Mouse (Mus musculus) right cerebral cortex, postnatal 25 days (tissue): ENCODE data around the gene Rock2.

Experiments
- DNase-seq: peaks from one replicate; pipeline ENCODE4 v3.0.0; 2022

Gene Rock2

GRCm38 (mm10) chr12:16894396-16895220, at the start of gene Rock2:
Gene Rock2, plus strand, starts transcription at chr12:16894895.
- peak; percentile 85 for DNase-seq

DNA sequence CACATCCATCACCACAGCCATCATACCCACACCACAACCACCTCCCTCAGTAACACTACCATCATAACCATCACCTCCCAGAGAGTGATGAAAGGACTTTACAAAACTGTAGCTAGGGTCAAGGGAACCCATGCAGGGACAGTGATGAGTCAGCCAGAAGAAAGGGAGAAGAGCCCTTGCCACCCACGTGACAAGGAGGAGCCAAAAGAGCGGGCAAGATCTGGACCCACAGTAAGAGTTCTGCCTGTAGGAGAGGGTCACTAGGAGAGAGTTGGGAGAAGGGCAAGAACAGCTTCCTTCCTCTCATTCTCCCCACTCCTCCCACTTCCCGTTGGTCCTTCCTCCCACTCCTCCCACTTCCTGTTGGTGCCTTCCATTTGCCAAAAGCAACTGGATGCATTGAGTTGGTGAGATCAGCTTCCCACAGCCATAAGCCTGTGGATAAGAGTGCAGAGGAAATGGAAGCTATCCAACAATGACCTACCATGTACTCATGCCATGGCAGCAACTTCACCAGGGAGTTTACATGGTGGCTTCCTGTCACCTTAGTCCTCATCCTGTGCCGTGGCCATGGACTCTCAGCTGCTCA, 47.4 kb upstream of the Rock2 start:
- no peak for DNase-seq

GRCm38 (mm10) chr12:16848501-16848900, 46.2 kb upstream of the Rock2 start:
- no peak for DNase-seq

DNA sequence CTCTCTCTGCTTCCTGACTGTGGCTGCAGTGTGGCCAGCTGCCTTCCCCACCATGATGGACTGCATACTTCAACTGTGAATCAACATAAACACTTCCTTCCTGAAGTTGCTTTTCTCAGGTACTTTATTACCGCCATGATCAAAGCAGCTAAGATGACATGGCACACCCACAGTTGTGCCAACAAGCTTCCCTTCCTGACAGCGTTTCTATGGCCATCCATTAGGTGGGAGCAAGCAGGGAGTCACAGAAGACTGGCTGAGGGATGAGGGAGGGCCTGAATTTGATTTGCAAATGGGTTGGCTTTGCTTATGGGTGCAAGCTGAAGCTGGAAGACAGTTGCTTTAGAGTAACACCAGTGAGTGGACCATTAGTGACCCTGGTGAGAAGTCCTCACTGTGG, 44.9 kb upstream of the Rock2 start:
- no peak for DNase-seq

- DNase-seq = peak; percentile 67
Observed at GRCm38 (mm10) chr12:16850431-16851375, 44.0 kb upstream of the Rock2 start.

DNA sequence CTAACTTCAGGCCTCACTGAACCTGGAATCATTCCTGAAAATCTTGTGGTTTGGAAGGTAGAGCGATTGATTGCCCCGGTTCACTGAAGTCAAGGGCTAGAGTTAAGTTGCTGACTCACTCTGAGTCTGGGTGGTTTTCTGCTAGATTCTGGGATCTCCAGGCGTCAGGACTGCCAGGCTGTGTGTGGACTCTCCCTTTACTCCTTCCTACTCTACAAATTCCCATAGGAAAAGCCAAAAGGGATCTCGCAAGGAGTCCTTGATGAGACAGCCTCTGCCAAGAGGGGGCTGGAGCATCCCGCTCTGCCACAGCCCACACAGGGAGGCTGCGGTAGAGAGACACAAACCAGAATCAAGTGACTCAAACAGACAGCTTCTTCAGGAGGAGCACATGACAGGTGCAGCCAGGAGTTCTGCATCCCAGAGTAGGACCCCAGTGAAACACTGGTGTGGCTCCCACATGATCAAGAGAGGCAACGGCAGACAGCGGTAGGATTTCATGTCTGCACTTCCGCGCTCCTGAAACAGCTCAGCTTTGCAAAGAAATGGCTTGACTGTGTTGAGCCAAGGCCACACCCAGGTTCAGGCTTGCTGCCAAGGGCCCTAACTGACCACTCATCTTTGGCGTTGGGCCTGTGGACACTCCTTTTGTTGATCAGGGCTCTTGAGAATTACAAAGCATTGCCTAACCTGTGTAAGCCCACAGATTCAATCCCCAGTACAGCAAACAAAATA, 41.1 kb upstream of the Rock2 start:
- DNase-seq = peak; percentile 55

DNA sequence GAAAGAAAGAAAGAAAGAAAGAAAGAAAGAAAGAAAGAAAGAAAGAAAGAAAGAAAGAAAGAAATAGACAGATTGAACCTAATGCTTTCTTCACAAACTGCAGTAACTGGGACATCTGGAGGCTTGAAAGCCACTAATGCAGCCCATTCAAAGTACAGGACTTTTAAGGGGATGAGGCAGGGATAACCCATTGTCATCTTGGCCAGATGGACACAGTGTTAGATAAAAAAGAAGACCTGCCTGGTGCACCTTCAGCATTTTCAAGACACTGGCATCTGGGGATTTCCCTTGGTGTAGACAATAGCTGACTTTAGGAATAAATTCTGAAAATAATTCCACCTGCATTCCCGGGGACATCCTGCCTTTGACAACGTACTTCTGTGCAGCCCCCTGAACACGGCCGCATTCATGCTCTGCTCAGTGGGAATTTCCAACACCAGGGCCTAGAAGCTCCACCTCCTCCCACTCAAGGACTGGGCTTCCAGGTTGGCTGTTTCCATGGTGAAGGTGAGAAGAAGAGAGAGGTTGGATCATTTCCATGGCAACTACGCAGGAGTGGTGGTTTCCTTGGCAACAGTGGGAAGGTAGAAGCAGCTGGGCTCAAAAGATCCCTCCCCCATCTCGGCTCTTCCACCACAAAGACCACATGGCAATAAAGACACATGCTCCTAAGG, 38.9 kb upstream of the Rock2 start:
- DNase-seq = peak; percentile 81

- no peak for DNase-seq
Observed at GRCm38 (mm10) chr12:16856306-16856679, 38.4 kb upstream of the Rock2 start.

DNA sequence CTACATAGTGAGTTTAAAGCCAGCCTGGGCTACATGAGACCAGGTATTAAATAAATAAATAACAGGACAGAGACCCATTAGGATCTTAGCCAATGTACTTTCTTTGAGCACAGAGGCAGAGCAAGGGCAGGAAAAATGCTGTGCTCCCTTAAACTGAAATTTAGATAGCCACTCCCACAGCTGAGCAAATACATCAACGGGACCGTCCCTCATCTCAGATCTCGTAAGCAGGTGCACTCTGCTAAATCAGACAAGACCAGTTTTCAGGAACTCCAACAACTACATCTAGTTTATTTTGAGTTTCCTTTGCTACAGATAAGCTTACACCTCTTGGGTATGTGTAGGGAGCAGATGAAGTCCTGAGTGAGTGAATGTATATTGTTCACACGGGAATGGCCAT, 36.6 kb upstream of the Rock2 start:
- no peak for DNase-seq

DNA sequence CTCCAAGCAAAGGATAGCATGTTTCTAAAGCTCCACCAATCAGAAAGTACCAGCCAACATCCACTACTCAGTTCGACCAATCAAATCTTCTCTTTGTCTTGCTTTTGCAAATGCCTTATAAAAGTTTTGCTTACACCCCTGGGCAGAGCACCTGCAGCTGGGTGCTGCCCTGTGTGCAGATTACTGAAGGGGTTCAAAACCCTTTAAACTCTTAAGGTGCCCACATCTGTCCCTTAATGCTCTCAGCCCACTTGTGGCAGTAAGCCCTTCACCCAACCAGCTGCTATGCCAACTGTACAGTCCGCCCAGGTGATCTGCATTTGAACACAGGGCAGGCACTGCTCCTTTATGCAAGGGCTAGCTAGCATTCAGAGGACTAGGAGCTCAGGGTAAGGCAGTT, 34.9 kb upstream of the Rock2 start:
- no peak for DNase-seq

- DNase-seq = no peak
Observed at GRCm38 (mm10) chr12:16860533-16860932, 34.2 kb upstream of the Rock2 start.

DNA sequence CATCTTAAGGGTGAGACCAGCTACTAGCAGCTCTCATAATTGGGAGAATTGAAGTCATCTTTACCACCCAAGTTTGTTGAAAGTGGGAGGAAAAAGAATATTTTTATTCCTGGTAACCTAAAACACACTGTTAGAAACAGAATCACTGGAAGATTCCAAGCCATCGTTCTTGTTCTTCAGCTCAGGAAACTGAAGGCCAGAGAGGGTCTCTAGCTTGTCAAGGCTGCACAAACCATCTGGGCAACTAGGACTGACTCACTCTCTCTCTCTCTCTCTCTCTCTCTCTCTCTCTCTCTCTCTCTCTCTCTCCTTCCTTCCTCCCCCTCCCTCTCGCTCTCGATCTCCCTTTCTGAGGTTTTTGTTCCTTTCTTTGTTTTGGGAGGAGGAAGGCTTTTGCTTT, 33.7 kb upstream of the Rock2 start:
- no peak for DNase-seq

- DNase-seq = no peak
Observed at GRCm38 (mm10) chr12:16864477-16864876, 30.2 kb upstream of the Rock2 start.

GRCm38 (mm10) chr12:16865871-16866270, 28.8 kb upstream of the Rock2 start:
- no peak for DNase-seq

- DNase-seq = no peak
Observed at GRCm38 (mm10) chr12:16866460-16866859, 28.2 kb upstream of the Rock2 start.

- DNase-seq = no peak
Observed at GRCm38 (mm10) chr12:16867306-16867705, 27.4 kb upstream of the Rock2 start.

GRCm38 (mm10) chr12:16868618-16869017, 26.1 kb upstream of the Rock2 start:
- DNase-seq = no peak

DNA sequence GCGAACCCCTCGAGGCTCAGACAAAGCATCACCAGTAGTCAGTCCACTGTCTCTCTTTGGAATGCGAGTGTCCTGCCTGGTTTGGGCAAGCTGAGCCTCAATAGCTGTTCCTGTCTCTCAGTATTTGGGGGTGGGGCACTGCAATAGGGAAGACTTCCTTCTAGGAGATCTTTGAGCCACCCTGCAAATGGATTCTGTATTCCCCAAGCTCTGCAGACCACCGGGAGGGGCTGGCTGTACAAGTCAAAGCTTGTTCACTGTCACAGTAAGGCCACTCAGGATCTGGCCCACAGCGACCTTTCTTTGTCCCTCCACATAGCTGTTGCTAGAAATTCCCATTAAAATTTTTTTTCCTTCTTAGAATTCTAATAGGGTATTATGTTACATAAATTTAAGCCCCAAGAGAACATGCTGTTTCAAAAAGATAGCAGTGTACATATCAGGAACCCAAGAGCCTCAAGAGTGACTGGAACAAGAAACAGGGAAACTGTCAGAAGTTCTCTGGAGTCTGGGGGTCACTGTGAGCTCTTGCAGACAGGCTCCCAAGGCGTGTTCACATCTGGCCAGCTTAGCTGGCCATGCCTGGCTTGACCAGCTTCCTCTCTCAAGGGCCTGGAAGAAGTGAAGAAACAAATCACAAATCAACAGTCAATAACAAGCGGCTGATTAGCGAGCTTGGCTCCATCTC, 25.5 kb upstream of the Rock2 start:
- DNase-seq = no peak

- DNase-seq = no peak
Observed at GRCm38 (mm10) chr12:16869870-16870404, 24.8 kb upstream of the Rock2 start.

- no peak for DNase-seq
Observed at GRCm38 (mm10) chr12:16870405-16871068, 24.2 kb upstream of the Rock2 start.

GRCm38 (mm10) chr12:16872006-16872405, 22.7 kb upstream of the Rock2 start:
- no peak for DNase-seq
